Mouse (Mus musculus) heart, postnatal 10 days (tissue): ENCODE data around the gene Mst1. TPM values are rescaled to one million over a fixed set of nuclear protein-coding genes. Genes with fewer than 3 reads are reported as not detected.

Source experiments
- DNase-seq, 2 experiments: peaks; one replicate each; pipeline ENCODE4 v3.0.0; 2021
- intact Hi-C: fragments of 180-260 bp; cut with DNase I; formaldehyde crosslinking; loops from one replicate; pipeline ENCODE4 v1.15.1; 2025
- microRNA-seq, 2 experiments: library from miRNA; unstranded; fragments of <30 nt; microRNA quantifications; one replicate each; pipeline ENCODE4 v1.2.0; 2022
- total RNA-seq, 2 experiments: library from RNA; stranded (reverse); gene quantifications; 2 replicates each; pipeline ENCODE4 v1.2.3; 2021

The Mst1 gene
- total RNA-seq, 2 experiments from 2014 or later = not detected

DNA sequence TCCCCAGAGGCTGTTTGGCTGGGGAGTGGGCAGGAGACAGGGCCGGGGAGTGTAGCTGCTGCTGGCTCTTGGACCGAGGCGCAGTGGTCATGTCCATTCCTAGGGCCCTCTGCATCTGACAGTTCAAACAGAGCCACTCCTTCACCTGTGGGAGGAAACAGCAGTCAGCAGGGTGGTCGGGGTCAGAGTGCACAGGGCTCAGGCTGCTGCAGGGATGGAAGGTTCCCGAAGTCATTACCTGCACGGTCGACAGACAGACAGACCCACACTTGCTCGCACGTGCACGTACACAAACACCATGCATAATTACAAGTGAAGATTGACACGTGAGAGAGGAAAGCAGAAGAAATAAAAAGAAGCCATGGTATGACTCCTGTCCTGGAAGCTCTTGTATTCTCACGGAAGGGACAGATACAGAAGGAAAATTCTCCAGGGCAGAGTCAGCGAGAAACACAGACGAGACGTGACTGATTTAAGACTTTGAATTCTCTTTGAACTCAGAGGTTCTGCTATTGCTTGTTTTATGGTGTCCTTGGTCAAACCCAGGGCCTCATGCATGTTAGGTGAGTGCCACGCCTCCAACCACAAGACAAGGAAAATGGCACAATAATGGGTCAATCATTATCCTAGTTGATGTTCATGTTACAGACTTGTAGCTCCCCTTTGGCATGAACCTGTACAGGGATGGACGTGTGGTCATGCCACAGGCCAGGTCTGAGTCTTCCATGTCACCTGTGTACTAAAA lies 46.4 kb downstream of the Mst1 start:
- no peak for DNase-seq

DNA sequence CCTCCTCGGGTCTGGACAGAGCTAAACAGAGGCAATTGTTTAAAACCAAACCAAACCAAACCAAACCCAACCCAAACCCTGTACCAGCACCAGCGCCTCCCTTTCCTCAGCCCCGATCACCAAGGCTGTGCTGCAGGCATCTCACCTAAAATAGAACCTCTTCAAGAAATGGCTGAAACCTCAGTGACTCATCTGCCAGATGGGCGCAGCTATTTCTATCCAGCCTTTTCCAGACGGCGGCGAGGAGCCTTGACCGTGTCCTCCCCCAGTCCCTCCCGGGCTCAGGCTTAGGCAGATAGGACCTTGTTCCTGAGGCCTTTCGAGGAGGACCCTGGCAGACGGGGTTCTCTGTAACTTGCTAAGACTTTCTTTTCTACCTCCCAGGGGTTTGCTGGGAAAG lies 48.0 kb downstream of the Mst1 start:
- intact Hi-C loops = no loop called here
- no peak for DNase-seq

More for the DNA sequence above, 46.4 kb downstream of the Mst1 start:
- intact Hi-C loops = no loop called here

DNA sequence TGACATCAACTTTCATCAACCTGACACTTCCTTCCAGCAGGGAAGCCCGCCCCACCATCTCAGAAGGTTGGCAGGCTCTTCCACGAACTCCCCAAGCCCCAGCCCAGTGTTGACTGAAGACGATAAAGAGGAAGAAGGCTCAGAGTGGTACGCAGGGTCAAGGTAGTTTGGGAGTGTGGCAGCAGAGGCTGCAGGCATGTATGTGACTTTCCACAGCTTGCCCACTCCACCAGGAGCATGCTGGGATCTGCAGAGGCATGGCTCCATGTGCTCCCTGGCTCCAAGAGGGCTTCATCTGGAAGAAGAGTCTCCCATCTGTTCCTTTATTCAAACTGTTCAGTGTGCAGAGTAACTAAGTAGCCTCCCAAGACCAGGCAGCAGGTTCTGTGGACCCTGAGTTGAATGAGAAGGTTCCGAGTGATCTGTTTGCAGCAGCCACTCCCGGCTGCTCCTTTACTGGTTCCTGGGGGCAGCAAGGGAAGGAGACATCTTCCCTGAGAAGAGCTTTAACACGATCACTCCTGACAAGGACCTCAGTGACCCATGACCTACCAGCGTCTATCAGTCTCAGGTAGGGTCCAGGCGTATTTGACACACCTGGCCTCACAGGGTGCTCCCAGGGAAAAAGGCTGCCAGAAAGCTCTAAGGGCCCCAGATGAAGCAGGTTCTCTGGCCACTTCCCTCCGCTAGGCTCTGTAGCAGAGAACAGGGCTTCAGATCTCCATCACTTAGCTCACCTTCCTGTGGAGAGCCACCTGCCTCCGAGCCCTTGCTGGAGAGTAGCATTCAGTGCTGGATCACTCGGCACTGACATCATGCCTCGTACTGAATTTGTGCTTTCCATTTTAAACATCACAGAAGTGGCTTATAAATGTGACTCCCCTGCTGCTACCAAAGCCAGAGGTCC lies 49.1 kb downstream of the Mst1 start:
- intact Hi-C loops = no loop called here
- no peak for DNase-seq

DNA sequence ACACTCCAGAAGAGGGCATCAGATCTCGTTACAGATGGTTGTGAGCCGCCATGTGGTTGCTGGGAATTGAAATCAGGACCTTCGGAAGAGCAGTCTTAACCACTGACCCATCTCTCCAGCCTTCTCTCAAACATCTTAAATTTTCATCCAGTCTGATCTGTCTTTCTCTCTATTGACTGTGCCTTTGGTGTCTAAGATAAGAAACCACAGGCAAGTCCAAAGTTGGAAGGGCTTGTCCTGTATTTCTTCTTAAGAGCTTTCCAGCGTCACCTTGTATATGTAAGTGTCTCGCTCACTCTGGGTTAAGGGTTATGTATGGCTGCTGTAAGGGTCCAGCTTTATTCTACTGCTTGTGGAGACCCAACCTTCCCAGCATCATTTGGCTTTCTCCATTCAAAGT lies 51.3 kb downstream of the Mst1 start:
- DNase-seq = no peak
- intact Hi-C loops = no loop called here

DNA sequence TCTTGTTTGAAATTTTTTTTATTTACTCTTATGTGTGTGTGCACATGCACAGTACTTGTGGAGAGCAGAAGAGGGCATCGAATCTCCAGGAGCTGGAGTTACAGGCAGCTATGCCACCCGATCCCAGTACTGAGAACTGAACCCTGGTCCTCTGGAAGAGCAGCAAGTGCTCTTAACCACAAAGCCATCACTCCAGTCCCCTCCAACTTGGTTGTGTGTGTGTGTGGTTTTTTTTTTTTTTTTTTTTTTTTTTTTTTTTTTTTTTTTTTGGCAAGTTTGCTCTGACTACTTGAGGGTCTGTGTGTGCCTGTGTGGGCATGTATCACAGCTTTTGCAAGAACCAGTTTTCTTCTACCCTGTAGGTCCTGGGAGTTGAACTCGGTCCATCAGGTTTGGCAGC lies 52.1 kb downstream of the Mst1 start:
- intact Hi-C loops = no loop called here
- no peak for DNase-seq

DNA sequence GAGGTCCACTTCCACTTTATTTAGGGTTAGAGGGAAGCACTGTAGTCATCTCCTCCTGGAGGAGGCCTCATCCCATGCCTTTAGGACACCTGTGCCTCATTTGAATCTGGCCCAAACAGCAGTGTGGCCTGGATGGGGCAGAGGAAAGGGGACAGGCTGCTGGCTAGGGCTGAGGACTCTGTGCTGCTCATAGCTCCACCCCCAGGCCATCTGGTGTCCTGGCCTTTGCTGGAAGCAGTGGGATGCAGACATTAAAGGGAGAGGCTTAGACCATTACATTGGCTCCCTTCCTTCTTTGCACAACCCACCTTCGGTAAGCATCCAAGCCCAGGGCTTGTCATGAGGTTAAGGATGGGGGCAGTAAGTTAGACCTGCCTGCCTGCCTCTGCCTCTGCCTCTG lies 53.2 kb downstream of the Mst1 start:
- no peak for DNase-seq
- intact Hi-C loops = no loop called here

Small RNA genes within 50 kb of the gene (microRNA-seq; reads per million reads assigned to microRNA genes)
- gene Gm47303 (0 reads per million in 2 experiments), gene Mir7088 (0 reads per million in 2 experiments)

Other genes starting within 250 kb of the Mst1 start
- 10 to 100 TPM; 34.6 to 38.3 TPM for gene Rbm6, start 207.2 kb upstream of the Mst1 start, total RNA-seq
- 1 to 10 TPM; 7.6 to 9.6 TPM for gene Mon1a, start 192.3 kb upstream of the Mst1 start, total RNA-seq
- gene Mst1r, start 173.6 kb upstream of the Mst1 start, total RNA-seq = 1 to 10 TPM; 2.5 to 3.7 TPM
- not detected for gene Actl11, start 152.0 kb upstream of the Mst1 start, total RNA-seq
- under 1 TPM; 0.14 to 0.37 TPM for gene Camkv, start 144.8 kb upstream of the Mst1 start, total RNA-seq
- 1 to 10 TPM; 3.3 to 4.0 TPM for gene Traip, start 130.3 kb upstream of the Mst1 start, total RNA-seq
- gene Uba7, start 104.9 kb upstream of the Mst1 start, total RNA-seq = 10 to 100 TPM; 13.4 to 15.7 TPM
- gene Gm20661, start 97.4 kb upstream of the Mst1 start, total RNA-seq = under 1 TPM; 0.36 to 0.50 TPM
- 10 to 100 TPM; 23.3 to 28.0 TPM for gene Inka1, start 94.6 kb upstream of the Mst1 start, total RNA-seq
- gene Cdhr4, start 87.9 kb upstream of the Mst1 start, total RNA-seq = 1 to 10 TPM; 2.0 TPM
- 1 to 10 TPM in 1 of 2 experiments, not detected in 1; 1.3 TPM for gene Gm20662, start 84.1 kb upstream of the Mst1 start, total RNA-seq
- 10 to 100 TPM; 53.4 to 55.2 TPM for gene Ip6k1, start 77.9 kb upstream of the Mst1 start, total RNA-seq
- 10 to 100 TPM; 10.7 to 14.7 TPM for gene Gmppb, start 31.2 kb upstream of the Mst1 start, total RNA-seq
- gene Amigo3, start 27.3 kb upstream of the Mst1 start, total RNA-seq = 1 to 10 TPM; 1.9 to 2.2 TPM
- 10 to 100 TPM; 62.5 to 83.1 TPM for gene Rnf123, start 2.9 kb downstream of the Mst1 start, total RNA-seq
- gene Apeh, start 14.2 kb downstream of the Mst1 start, total RNA-seq = 10 to 100 TPM; 44.6 to 53.1 TPM
- under 1 TPM; 0.05 to 0.07 TPM for gene Bsn, start 109.9 kb downstream of the Mst1 start, total RNA-seq
- gene Dag1, start 183.5 kb downstream of the Mst1 start, total RNA-seq = 100 to 1,000 TPM; 369 to 394 TPM
- 10 to 100 TPM; 20.5 to 21.8 TPM for gene Nicn1, start 210.0 kb downstream of the Mst1 start, total RNA-seq
- gene Amt, start 216.4 kb downstream of the Mst1 start, total RNA-seq = 1 to 10 TPM; 5.2 to 6.9 TPM
- 100 to 1,000 TPM; 328 to 329 TPM for gene Rhoa, start 225.7 kb downstream of the Mst1 start, total RNA-seq
- 10 to 100 TPM; 24.4 to 30.0 TPM for gene Tcta, start 225.7 kb downstream of the Mst1 start, total RNA-seq